Mouse (Mus musculus): ENCODE data around the gene Spindoc.
A peak's percentile ranks its signal among the peaks of the same experiment; 100 is the strongest.

Spindoc gene

DNA sequence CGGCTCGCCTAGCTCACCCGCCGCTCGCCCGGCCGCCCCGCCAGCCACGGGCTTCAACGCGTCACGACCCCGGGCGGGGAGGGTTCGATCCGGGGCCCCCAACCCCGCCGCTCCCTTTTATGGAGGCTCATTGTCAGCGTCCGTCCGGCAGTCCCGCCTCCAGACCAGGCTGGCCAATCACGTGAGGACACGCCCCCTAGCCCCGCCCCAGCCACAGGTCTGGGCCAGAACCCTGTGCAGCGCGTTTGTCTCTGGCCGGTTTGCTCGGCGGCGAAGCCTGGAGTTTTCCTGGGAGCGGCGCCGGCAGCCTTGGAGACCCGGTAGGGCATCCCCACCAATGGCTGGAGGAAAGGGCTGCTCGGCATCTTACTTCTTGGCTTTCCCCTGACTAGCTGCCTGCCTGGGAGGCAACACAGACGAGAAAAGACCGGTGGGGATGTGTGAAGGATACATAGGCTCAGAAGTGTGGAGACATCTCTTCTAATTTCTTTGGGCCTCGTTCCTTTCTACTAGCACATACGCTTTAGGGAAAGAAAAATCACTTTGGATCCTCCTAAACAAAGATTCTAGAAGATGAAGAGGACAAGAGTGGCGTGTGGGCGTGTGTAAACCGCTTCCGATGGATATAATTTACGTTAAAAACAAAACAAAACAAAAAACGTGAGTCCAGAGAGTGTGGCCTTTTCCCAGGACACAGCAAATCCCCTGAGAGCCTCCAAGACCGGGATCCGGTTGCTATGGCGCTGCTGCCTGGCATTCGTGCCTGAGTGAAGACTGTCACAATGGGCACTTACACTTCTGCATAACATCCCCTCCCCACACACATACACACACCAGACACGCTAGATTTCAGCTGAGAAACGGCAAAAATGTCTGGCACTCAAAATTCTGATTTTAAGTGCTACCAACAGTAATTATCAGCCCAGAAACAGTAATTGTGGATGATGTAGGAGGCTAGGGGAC, at the start of gene Spindoc:
Spindoc (minus strand) TSS at position 92 of the 963 bp plus-strand sequence.
- peak; percentile 92 to 98 for DNase-seq (ENCODE audit: low spot score in 2 of 2)

- no peak for DNase-seq (ENCODE audit: low spot score in 2 of 2)
These were observed 42.6 kb upstream of the Spindoc start for GRCm38 (mm10) chr19:7425398-7425775.

DNA sequence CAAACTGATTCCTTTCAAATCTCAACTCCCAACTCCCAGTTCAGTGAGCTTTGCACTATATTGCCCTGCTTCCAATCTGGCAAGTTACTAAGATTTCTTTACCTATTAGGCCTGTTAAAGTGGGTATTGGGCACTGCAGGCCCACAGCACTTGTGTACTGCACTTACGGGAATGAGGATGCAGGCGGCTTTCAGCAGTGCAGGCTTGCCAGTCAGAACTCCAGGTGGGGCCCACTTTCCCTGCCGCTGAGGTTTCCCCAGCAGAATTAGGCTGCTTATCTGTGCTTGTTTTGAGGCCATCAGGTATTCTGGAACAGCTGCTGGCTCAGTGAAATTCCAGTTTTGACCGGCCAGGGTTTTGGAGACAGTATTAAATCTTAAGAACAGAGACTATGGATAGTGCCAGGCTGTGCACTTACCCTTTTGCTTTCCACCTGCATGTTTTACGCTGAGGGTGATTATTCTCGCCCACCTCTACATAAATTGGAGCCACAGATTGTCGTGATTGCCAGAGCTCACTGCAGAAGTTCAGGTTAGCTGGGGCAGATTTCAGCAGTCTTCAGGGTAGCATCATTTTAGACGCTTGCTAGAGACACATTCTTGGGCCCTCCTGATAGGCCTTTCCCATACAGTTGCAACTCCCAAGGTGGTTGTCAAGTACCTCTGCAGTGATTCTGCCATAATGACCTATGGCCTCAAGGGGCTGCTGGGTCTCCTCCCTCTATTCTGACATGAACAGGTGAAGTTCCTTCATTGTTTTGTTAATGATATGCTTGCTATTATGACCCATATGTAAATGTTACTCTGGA, 42.0 kb upstream of the Spindoc start:
- DNase-seq (ENCODE audit: low spot score in 2 of 2), result no peak

DNA sequence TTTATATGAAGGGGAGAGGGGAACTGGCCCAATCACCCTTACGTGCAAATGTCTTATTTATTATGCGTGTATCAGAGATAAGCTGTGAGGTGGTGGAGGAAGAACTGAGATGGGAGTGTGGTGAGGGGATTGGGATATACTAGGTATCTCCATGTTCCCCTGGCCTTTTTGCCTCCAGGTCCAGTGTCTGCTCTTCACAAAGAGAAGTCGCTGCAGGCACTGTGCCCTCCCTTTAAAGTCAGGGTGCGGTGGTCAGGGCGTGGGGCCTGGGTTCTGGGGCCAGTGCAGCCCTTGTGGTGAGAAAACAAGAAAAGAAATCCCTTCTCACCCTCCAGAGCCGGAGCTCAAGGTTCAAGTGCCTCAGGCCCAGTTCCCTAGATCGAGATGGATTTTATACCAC, 41.3 kb upstream of the Spindoc start:
- no peak for DNase-seq (ENCODE audit: low spot score in 2 of 2)

DNA sequence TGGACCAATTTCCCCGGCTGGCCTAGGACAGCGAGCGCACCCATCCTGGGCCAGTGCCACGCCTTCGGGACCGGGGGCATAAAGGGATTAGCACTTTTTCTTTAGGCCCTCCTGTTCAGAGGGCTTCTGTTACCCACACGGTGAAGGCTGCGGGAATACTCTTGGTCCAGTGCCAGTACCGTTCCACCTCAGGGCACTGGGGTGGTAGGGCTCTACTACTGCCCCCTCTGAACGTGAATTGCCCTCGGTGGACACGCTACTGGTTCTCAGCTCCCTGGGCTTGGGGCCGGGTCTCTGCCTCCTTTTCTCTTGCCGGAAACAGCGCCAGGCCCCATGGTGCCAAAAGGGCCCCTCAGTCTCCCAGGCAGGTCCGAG, 40.8 kb upstream of the Spindoc start:
- no peak for DNase-seq (ENCODE audit: low spot score in 2 of 2)

GRCm38 (mm10) chr19:7423028-7423655, 40.3 kb upstream of the Spindoc start:
- DNase-seq (ENCODE audit: low spot score in 2 of 2), result peak in 1 of 2 experiments; percentile 77

GRCm38 (mm10) chr19:7422656-7423027, 39.8 kb upstream of the Spindoc start:
- no peak for DNase-seq (ENCODE audit: low spot score in 2 of 2)

DNA sequence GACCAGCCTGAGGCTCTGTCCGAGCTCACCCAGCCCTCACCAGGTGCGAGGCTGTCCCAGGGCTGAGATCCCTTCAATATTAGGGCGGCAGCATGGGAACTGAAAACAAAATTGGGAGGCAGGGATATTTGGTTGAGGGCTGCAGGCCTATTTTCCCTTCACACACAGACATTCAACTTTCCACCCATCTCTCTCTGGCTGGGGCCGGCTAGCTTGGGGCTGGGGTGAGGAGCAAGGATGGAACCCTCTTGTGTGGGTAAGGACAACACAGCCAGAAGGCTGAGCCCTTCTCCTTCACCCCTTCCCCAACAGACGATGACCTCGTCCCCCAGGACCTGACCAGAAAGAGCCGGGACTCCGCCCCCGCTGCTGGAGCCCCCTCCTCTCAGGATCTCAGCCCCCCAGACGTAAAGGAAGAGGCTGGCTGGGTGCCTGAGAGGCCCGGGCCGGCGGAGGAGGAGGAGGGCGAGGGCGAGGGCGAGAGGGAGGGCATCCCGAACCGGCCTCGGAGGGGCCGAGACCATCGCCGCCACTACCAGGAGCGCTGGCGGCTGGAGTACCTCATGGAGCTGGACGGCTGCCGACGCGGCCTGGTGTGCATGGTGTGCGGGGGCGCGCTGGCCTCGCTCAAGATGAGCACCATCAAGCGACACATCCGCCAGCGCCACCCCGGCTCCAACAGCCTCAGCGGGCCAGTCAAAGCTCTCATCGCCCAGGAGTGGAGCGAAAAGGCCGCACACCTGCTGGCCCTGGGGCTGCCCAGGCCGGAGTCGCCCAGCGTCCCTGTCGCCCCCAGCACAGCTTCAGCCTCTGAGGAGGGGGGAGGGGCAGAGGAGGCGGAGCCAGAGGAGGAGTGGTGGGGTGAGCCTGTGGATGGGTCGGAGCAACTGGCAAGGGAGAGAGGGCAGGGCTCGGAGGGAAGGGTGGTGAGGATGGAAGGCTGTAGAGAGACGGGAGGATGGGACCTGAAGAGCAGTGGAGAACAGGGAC, 39.1 kb upstream of the Spindoc start:
- DNase-seq (ENCODE audit: low spot score in 2 of 2), result peak in 1 of 2 experiments; percentile 78

DNA sequence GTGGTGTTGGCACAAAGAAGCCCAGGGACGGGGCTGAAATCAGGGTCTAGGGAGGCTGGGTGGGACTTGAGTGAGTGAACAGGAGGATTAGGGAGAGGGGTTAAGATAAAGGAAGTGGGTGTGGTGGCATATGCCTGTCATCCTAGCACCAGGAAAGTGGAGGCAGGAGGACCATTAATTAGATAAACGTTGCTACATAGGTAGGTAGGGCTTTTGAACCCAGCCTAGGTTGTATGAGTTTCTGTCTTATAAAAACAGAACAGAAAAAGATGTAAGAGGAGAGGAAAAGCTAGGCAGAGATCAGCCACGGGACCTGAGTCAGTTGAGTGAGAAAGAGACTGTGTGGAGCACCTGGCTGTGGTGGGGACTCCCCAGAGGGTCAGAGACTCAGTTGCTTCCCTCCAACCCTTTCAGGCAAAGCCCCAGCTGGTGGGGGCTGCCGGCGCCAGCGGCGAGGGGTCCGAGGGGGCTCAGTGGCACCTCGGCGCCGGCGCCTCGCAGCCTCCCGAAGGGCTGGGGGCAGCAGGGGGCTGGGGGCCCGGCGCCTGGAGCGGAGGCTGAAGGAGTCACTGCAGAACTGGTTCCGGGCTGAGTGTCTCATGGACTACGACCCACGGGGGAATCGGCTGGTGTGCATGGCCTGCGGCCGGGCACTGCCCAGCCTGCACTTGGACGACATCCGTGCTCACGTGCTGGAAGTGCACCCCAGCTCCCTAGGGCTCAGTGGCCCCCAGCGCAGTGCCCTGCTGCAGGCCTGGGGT, 38.2 kb upstream of the Spindoc start:
- DNase-seq (ENCODE audit: low spot score in 2 of 2), result no peak

- DNase-seq (ENCODE audit: low spot score in 2 of 2), result no peak
These were observed 37.3 kb upstream of the Spindoc start for GRCm38 (mm10) chr19:7420108-7420507.

DNA sequence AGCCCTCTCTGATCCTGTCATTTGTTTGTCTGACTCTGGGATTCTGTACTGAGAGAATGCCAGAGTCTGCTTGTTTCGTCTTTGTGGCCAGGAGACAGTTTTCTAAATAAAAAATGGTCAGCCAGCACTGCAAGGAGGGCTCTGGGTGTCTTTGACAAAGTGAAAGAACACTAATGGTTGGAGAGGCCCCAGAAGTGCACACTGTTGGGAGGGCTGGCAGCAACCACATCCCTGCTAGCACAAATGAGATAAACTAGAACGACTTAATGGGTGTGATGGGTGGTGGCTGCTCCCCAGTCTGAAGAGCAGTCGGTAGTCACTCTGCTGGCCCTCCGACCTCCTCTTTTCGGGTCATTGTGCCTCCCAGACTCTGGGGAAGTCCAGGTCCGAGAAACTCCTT, 36.3 kb upstream of the Spindoc start:
- no peak for DNase-seq (ENCODE audit: low spot score in 2 of 2)

DNA sequence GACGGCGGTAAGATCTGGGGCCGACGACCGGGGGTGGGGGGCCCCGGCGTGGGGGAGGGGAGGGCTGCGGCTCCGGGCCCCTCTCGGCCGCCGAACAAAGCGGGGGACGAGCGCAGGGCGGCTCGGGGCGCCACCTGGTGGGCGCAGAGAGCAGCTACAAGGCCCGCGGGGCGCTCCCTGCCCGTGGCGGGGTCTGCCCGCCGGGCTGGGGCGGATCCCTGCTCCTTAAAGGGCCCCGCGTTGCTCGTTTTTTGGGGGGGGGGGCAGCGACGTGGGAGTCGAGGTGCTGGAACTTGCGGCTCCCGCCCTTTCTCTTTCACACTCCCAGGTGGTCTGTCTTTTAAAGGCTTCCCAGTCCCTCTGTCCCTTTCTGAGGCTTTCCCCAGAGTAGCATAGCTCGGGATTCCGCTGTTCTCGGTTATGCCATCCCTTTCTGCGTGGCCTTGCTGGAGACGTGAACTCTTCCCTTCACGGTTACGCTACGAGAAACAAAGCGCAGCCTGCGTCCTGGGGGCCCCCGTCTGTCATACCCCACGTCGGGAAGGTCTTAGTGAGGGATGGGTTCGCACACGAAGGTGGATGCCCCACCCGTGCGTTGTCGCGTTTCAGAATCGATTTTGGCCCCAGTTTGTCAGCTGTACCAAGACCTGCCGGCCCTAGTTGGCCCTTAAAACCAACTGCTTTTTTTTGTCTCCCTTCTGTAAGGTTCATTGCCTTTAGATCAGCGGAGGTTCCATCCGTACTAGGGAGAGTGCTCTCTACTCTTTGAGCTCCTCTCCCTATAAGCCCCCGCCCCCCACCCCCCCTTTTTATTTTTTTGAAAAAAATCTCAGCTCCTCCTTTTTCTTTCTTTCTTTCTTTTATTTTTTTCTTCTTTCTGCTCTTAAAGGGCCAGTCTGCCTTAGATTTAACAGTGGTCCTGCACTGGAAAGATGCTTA, 35.4 kb upstream of the Spindoc start:
- peak in 1 of 2 experiments; percentile 58 for DNase-seq (ENCODE audit: low spot score in 2 of 2)

DNA sequence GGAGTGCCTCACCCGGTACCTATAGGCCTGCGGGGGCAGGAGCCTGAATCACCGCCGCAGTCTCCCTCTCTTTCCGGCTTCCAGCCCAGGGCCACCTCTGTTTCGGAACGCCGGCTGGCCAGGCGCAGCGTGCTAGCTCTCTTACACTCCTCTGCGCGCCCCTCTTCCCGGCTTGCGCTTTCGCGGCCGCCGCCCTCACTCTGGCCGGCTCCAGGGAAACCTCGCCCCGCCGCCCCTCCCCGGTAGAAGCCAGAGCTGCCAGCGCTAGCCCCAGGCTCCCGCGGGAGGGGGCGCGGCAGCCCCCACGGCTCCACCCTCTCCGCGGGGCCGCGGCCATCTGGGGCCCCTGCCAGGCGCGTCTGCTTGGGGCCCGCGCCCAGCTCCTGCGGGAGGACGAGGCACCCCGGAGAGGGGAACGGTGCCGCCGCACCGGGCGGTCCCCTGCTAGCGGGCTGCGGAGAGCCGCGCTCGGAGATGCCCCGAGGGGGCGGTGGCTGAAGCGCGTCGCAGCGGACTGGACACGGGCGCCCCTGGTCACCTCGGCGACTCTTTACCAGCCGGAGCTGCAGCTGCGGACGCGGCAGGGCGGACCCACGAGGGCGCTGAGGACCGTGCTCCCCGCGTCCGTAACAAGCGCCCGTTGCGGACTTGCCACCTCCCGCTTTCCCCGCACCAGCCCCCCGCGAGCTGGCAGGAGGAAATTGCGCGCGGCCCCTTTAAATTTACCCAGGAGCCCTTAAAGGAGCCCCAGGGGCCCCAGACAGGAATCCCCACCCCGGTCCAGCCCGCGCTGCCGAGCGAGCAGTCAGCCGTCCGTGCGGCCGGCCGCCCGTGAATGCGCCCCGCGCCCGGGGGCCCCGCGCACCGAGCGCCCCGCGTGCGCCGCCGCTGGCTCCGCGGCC, 34.3 kb upstream of the Spindoc start, which contains the start of gene 2700081O15Rik:
2700081O15Rik (plus strand) TSS at position 792 of the 902 bp plus-strand sequence.
- peak in 1 of 2 experiments; percentile 57 for DNase-seq (ENCODE audit: low spot score in 2 of 2)

GRCm38 (mm10) chr19:7415916-7416833, 33.4 kb upstream of the Spindoc start:
- DNase-seq (ENCODE audit: low spot score in 2 of 2), result no peak

- DNase-seq (ENCODE audit: low spot score in 2 of 2), result no peak
These were observed 29.6 kb upstream of the Spindoc start for GRCm38 (mm10) chr19:7412361-7412760.

- DNase-seq (ENCODE audit: low spot score in 2 of 2), result no peak
These were observed 21.9 kb upstream of the Spindoc start for GRCm38 (mm10) chr19:7404623-7405229.
